Mouse (Mus musculus) liver, adult 2 months (tissue): ENCODE data around the gene Alx3. TPM values are rescaled to one million over a fixed set of nuclear protein-coding genes. Genes with fewer than 3 reads are reported as not detected.

Experiments used
- DNase-seq: peaks from one replicate; pipeline ENCODE4 v3.0.0-alpha.2; 2011; ENCODE audit warnings: low read depth, low spot score; ENCODE audit errors: extremely low read depth
- H3K27ac ChIP-seq: fragments of 200-500 bp; replicated peaks from 2 replicates; pipeline ENCODE4 v1.5.1; 2012; ENCODE audit warnings: low read depth, mild to moderate bottlenecking, control low read depth, inconsistent platforms, low read length; ENCODE audit not compliant: insufficient read depth
- H3K27me3 ChIP-seq: fragments of 200-500 bp; 2 replicates; pipeline ENCODE4 v1.6.1; 2012; ENCODE audit warnings: mild to moderate bottlenecking, moderate library complexity, low read length, inconsistent platforms; ENCODE audit not compliant: control insufficient read depth, insufficient read depth
- H3K36me3 ChIP-seq: fragments of 200-500 bp; 2 replicates; pipeline ENCODE4 v1.6.1; 2012; ENCODE audit warnings: low read length, inconsistent platforms; ENCODE audit not compliant: control insufficient read depth, insufficient read depth
- H3K4me1 ChIP-seq: fragments of 200-500 bp; 2 replicates; pipeline ENCODE4 v1.6.1; 2011; ENCODE audit warnings: low read length; ENCODE audit not compliant: control insufficient read depth, insufficient read depth
- H3K4me3 ChIP-seq: fragments of 200-500 bp; 2 replicates; pipeline ENCODE4 v1.5.1; 2011; ENCODE audit warnings: low read depth, mild to moderate bottlenecking, control low read depth, low read length, moderate library complexity; ENCODE audit not compliant: insufficient read depth
- H3K79me2 ChIP-seq: fragments of 200-500 bp; 2 replicates; pipeline ENCODE4 v1.6.1; 2012; ENCODE audit warnings: inconsistent platforms, mild to moderate bottlenecking, low read length, moderate library complexity; ENCODE audit not compliant: control insufficient read depth, insufficient read depth
- H3K9ac ChIP-seq: fragments of 200-500 bp; 2 replicates; pipeline ENCODE4 v1.6.1; 2012; ENCODE audit warnings: low read depth, mild to moderate bottlenecking, control low read depth, inconsistent platforms, low read length
- CTCF ChIP-seq: fragments of 200-500 bp; IDR thresholded peaks from 2 replicates; pipeline ENCODE4 v1.5.1; 2011; ENCODE audit warnings: low read depth, low read length, control low read depth
- POLR2A ChIP-seq: fragments of 200-500 bp; IDR thresholded peaks from 2 replicates; pipeline ENCODE4 v1.6.1; 2011; ENCODE audit warnings: low read length, control low read depth; ENCODE audit not compliant: insufficient read depth; ENCODE audit errors: extremely low read depth
- WGBS: fragments of 180-500 bp; shearing (Covaris S2); methylation state at CpG from one replicate; pipeline ENCODE4 v1.1.7; 2018; 5-methylcytosine and 5-hydroxymethylcytosine counted together
- polyA plus RNA-seq: library from polyadenylated mRNA; depleted of rRNA; stranded (reverse); fragments of >200 nt; gene quantifications from 2 replicates; pipeline ENCODE4 v1.2.3, GENCODE M21; 2012
- total RNA-seq: library from RNA; depleted of rRNA; stranded (reverse); fragments of >200 nt; gene quantifications from 2 replicates; pipeline ENCODE4 v1.2.3, GENCODE M21; 2014

The Alx3 gene
- total and polyA plus RNA-seq, 2 experiments: not detected

DNA sequence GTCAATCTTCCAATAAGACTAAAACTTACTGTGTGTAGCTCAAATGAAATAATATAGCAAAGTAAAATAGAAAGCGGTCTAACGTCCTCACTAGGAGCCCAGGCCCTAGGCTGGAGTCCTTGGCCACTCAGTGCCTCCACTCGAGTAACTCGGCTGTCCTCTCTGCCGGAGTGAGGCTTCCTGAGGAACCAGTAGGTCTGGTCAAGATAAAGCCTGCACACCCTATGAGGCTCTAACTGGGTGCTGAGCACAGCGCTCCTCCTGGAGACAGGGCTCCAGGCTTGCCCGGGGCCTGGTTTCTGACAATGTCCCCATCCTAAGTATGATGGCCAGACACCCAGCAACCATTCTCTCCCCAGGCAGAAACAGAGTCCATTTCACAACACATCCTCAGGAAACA lies 27.7 kb downstream of the Alx3 start:
- Histone ChIP-seq H3K4me3 (no peak overlapping the region), H3K27ac (no peak overlapping the region), H3K27me3 (no peaks in the 10 kb centered on the region), H3K9ac (no peak overlapping the region), H3K79me2 (no peaks in the 10 kb centered on the region), H3K36me3 (peaks cover 58% of the 10 kb centered on the region), H3K4me1 (no peaks in the 10 kb centered on the region)
- TF ChIP-seq POLR2A (no peak), CTCF (no peak)
- 96% methylated on average over 7 of the region's 7 CpGs for WGBS
- DNase-seq: no peak

DNA sequence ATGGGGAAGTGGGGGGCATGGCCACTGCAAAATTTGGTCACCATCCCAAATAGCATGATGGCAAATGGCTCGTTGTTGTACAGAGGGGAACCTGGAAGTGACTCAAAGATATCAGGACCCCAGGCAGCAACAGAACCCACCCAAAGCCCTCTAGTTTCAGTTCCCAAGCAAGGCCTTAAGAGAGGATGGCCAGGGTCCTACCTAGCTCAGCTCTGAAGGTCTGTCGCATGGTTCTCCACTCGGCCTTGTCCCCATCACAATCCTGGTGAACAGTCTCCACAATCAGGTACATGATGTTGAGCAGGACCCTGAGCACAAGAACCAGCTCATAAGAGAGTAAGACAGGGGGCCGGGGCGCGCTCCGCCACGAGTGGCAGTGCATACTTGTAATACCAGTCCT lies 29.6 kb downstream of the Alx3 start:
- H3K36me3 ChIP-seq: peaks cover 55% of the 10 kb centered on the region

DNA sequence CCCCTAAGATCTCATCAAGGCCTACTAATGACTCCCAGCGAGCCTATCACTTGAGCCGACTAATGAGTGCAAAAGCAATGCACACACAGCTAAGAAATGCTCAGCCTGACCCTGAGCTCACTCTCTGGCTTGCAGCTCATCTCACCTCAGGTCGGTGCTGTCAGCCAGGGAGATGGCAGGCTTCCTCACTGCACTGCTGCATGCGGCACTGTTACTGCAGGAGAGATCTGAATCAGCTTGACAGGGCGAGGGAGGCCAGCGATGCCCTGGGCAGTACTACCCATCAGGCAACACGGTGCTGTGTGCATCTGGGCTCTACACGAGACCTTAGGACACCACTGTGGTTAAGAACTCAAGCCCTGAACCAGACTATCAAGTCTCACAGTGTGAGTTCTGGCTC lies 30.7 kb downstream of the Alx3 start:
- TF ChIP-seq CTCF (no peak), POLR2A (no peak)
- Histone ChIP-seq H3K27me3 (no peaks in the 10 kb centered on the region), H3K79me2 (no peaks in the 10 kb centered on the region; the same call in 1 of the 2 replicates), H3K27ac (no peak overlapping the region), H3K4me1 (peaks cover 3% of the 10 kb centered on the region; the same call in 1 of the 2 replicates), H3K4me3 (no peak overlapping the region), H3K36me3 (peaks cover 48% of the 10 kb centered on the region), H3K9ac (no peak overlapping the region)
- DNase-seq: no peak
- 96% methylated on average over 8 of the region's 8 CpGs for WGBS

More for the DNA sequence above, 29.6 kb downstream of the Alx3 start:
- Histone ChIP-seq H3K27me3 (no peaks in the 10 kb centered on the region), H3K4me3 (no peak overlapping the region), H3K27ac (no peak overlapping the region), H3K9ac (no peak overlapping the region), H3K4me1 (no peaks in the 10 kb centered on the region; the same call in 1 of the 2 replicates), H3K79me2 (no peaks in the 10 kb centered on the region)
- no peak for TF ChIP-seq CTCF
- TF ChIP-seq POLR2A: no peak
- 95% methylated on average over 8 of the region's 8 CpGs for WGBS
- DNase-seq: no peak

DNA sequence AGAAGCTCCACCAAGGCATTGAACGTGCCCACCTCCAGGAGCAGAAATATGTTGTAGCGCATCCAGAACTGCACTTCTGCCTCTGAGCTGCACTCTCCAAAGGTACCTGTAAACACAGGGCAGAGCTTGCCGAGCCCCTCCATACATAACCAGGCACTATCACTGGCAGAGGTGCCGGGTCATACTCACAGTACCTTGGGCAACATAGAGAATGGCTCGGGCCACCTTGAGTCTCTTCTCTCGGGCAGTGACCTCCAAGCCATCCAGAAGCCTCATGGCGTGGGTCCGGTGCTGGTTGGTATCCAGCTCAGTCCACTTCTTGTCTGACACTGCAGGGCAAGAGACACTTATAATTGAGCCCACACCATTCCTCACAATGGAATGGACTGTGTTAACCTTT lies 31.9 kb downstream of the Alx3 start:
- Histone ChIP-seq H3K27ac (no peak overlapping the region), H3K9ac (no peak overlapping the region), H3K27me3 (no peaks in the 10 kb centered on the region), H3K79me2 (no peaks in the 10 kb centered on the region; the same call in 1 of the 2 replicates), H3K4me1 (peaks cover 4% of the 10 kb centered on the region; the same call in 1 of the 2 replicates), H3K4me3 (no peak overlapping the region), H3K36me3 (peaks cover 38% of the 10 kb centered on the region)
- DNase-seq: no peak
- 95% methylated on average over 8 of the region's 8 CpGs for WGBS
- TF ChIP-seq CTCF (no peak), POLR2A (no peak)

DNA sequence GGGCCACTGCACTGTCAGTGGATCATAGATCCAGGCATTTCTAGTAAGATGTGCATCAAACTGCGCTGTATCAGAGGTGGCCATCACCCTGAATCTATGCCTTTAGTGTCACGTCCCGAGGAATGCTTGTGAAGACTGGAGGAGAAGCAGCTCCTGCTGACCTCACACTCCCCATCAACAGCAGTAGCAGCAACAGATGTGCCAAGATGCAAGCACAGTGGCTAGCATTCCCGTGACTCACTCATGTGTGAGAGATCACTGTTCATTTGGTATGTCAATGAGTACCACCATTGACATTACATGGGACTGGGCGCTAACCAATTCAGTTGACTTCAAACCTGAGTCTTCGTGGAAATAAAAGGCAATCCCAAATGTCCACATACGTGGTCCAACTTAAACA lies 32.8 kb downstream of the Alx3 start:
- Histone ChIP-seq H3K4me3 (no peak overlapping the region), H3K27me3 (no peaks in the 10 kb centered on the region), H3K4me1 (peaks cover 4% of the 10 kb centered on the region; the same call in 1 of the 2 replicates), H3K27ac (no peak overlapping the region), H3K79me2 (no peaks in the 10 kb centered on the region; the same call in 1 of the 2 replicates), H3K36me3 (peaks cover 32% of the 10 kb centered on the region), H3K9ac (no peak overlapping the region)
- DNase-seq: no peak
- 98% methylated on average over 7 of the region's 7 CpGs for WGBS
- TF ChIP-seq CTCF (no peak), POLR2A (no peak)

DNA sequence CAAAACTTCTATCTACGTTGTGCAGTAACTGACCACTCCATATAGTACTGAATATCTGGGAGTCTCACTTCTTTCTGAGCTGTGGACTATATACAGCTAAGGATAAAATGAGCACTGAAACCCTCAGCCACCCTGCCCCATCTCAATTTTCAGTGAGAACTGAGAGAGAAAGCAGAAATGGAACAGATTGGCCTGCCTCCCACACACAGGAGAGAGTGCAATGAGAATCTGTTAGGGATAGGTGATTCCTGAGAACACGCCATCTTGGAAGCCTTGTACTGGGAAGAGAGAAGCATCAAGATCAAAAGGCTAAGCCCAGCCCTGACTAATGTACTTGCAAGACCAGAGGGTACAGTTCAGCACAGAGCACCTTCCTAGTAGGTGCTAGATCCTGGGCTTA lies 33.7 kb downstream of the Alx3 start:
- 97% methylated on average over 2 of the region's 2 CpGs for WGBS
- Histone ChIP-seq H3K9ac (no peak overlapping the region), H3K79me2 (no peaks in the 10 kb centered on the region; the same call in 1 of the 2 replicates), H3K4me3 (no peak overlapping the region), H3K27me3 (no peaks in the 10 kb centered on the region), H3K36me3 (peaks cover 24% of the 10 kb centered on the region; the same call in 1 of the 2 replicates), H3K27ac (no peak overlapping the region), H3K4me1 (peaks cover 4% of the 10 kb centered on the region; the same call in 1 of the 2 replicates)
- DNase-seq: no peak
- TF ChIP-seq CTCF (no peak), POLR2A (no peak)
